Mouse (Mus musculus) hindbrain, postnatal 0 days (tissue): Measurements from ENCODE around the gene Rac2. TPM values are rescaled to one million over a fixed set of nuclear protein-coding genes. Genes with fewer than 3 reads are reported as not detected.

Experiments used
- ATAC-seq: fragments of 200-750 bp; cut with Nextera tagmentation; 2 replicates; pipeline ENCODE4 v1.8.0; 2017; ENCODE audit warnings: mild to moderate bottlenecking, moderate TSS enrichment, moderate library complexity
- DNase-seq: peaks from one replicate; pipeline ENCODE4 v3.0.0-alpha.2; 2015; ENCODE audit warnings: low spot score
- H3K27ac ChIP-seq: fragments of 300-500 bp; sonication (generic); 2 replicates; pipeline ENCODE4 v1.5.1; 2014; ENCODE audit warnings: mild to moderate bottlenecking
- H3K27me3 ChIP-seq: fragments of 300-500 bp; sonication (generic); 2 replicates; pipeline ENCODE4 v1.6.1; 2014; ENCODE audit warnings: low read length, mixed read lengths; ENCODE audit not compliant: insufficient read depth
- H3K36me3 ChIP-seq: fragments of 300-500 bp; sonication (generic); 2 replicates; pipeline ENCODE4 v1.6.1; 2014; ENCODE audit warnings: low read length, mixed read lengths; ENCODE audit not compliant: insufficient read depth
- H3K4me1 ChIP-seq: fragments of 300-500 bp; sonication (generic); 2 replicates; pipeline ENCODE4 v1.6.1; 2014; ENCODE audit warnings: antibody characterized with exemption, low read length, mixed read lengths; ENCODE audit not compliant: insufficient read depth
- H3K4me2 ChIP-seq: fragments of 300-500 bp; sonication (generic); 2 replicates; pipeline ENCODE4 v1.6.1; 2014; ENCODE audit warnings: low read depth, mild to moderate bottlenecking, low read length, moderate library complexity, mixed read lengths
- H3K4me3 ChIP-seq: fragments of 300-500 bp; sonication (generic); 2 replicates; pipeline ENCODE4 v1.5.1; 2014; ENCODE audit warnings: low read length
- H3K9ac ChIP-seq: fragments of 300-500 bp; sonication (generic); replicated peaks from 2 replicates; pipeline ENCODE4 v1.6.1; 2014; ENCODE audit warnings: mild to moderate bottlenecking, low read length, moderate library complexity, mixed read lengths
- H3K9me3 ChIP-seq: fragments of 300-500 bp; sonication (generic); 2 replicates; pipeline ENCODE4 v1.6.1; 2016; ENCODE audit warnings: low read length, mixed read lengths
- CTCF ChIP-seq: IDR thresholded peaks from 2 replicates; pipeline ENCODE4 v1.5.1; 2016; ENCODE audit warnings: antibody characterized with exemption, control low read depth, low read depth
- WGBS: fragments of 180-500 bp; shearing (Covaris S2); extraction: QIAGEN DNeasy Blood & Tissue Kit; methylation state at CpG from one replicate; pipeline ENCODE4 v1.1.7; 2014; 5-methylcytosine and 5-hydroxymethylcytosine counted together
- polyA plus RNA-seq: library from polyadenylated mRNA; unstranded; fragments of >200 nt; fragmentation: Nextera tagmentation; extraction: Ambion mirVana; gene quantifications from 2 replicates; pipeline ENCODE4 v1.2.1, GENCODE M21; 2015
- total RNA-seq: library from RNA; depleted of rRNA; stranded (reverse); fragments of >200 nt; gene quantifications from 2 replicates; pipeline ENCODE4 v1.2.3, GENCODE M21; 2014

The Rac2 gene
- total and polyA plus RNA-seq, 2 experiments from 2014 or later = 3.4 to 6.8 TPM

GRCm38 (mm10) chr15:78605371-78605791 lies 32.8 kb upstream of the Rac2 start:
- H3K9me3 ChIP-seq = no peaks in the 10 kb centered on the region
- no peaks in the 10 kb centered on the region for H3K36me3 ChIP-seq
- no peaks in the 10 kb centered on the region for H3K4me1 ChIP-seq
- TF ChIP-seq CTCF = no peak
- H3K4me2 ChIP-seq = no peak overlapping the region
- no peak overlapping the region for H3K27ac ChIP-seq
- no peak overlapping the region for H3K9ac ChIP-seq
- ATAC-seq (no peak), DNase-seq (no peak)
- H3K4me3 ChIP-seq = no peak overlapping the region
- WGBS = 57% methylated on average over 3 of the region's 3 CpGs
- no peaks in the 10 kb centered on the region for H3K27me3 ChIP-seq

GRCm38 (mm10) chr15:78604255-78604654 lies 31.7 kb upstream of the Rac2 start:
- no peak overlapping the region for H3K4me2 ChIP-seq
- H3K4me1 ChIP-seq = no peaks in the 10 kb centered on the region
- no peaks in the 10 kb centered on the region for H3K36me3 ChIP-seq
- no peak overlapping the region for H3K9ac ChIP-seq
- ATAC-seq (no peak), DNase-seq (no peak)
- WGBS = 72% methylated on average over 6 of the region's 6 CpGs
- no peaks in the 10 kb centered on the region for H3K9me3 ChIP-seq
- no peak overlapping the region for H3K4me3 ChIP-seq
- TF ChIP-seq CTCF = no peak
- no peak overlapping the region for H3K27ac ChIP-seq
- no peaks in the 10 kb centered on the region for H3K27me3 ChIP-seq

- Histone ChIP-seq H3K4me1 (no peaks in the 10 kb centered on the region), H3K4me2 (no peak overlapping the region), H3K36me3 (no peaks in the 10 kb centered on the region), H3K27me3 (no peaks in the 10 kb centered on the region), H3K9ac (no peak overlapping the region), H3K27ac (no peak overlapping the region), H3K4me3 (no peak overlapping the region), H3K9me3 (no peaks in the 10 kb centered on the region)
- no peak for TF ChIP-seq CTCF
- DNase-seq (no peak), ATAC-seq (no peak)
- 80% methylated on average over 6 of the region's 6 CpGs for WGBS
These were observed 28.6 kb upstream of the Rac2 start for GRCm38 (mm10) chr15:78601180-78601579.

- 84% methylated on average over 13 of the region's 13 CpGs for WGBS
- H3K27me3 ChIP-seq = no peaks in the 10 kb centered on the region
- H3K4me1 ChIP-seq = no peaks in the 10 kb centered on the region
- no peak for TF ChIP-seq CTCF
- H3K27ac ChIP-seq = no peak overlapping the region
- DNase-seq (no peak), ATAC-seq (no peak)
- H3K9ac ChIP-seq = no peak overlapping the region
- no peak overlapping the region for H3K4me2 ChIP-seq
- H3K9me3 ChIP-seq = no peaks in the 10 kb centered on the region
- H3K36me3 ChIP-seq = no peaks in the 10 kb centered on the region
- H3K4me3 ChIP-seq = no peak overlapping the region
These were observed 27.1 kb upstream of the Rac2 start for GRCm38 (mm10) chr15:78599529-78600193.

- H3K27ac ChIP-seq = no peak overlapping the region
- DNase-seq = no peak
- TF ChIP-seq CTCF = no peak
- ATAC-seq = no peak
- H3K27me3 ChIP-seq = no peaks in the 10 kb centered on the region
- no peak overlapping the region for H3K4me2 ChIP-seq
- H3K9me3 ChIP-seq = no peaks in the 10 kb centered on the region
- no peak overlapping the region for H3K4me3 ChIP-seq
- H3K9ac ChIP-seq = no peak overlapping the region
- no peaks in the 10 kb centered on the region for H3K4me1 ChIP-seq
- WGBS = 77% methylated on average over 6 of the region's 6 CpGs
- H3K36me3 ChIP-seq = no peaks in the 10 kb centered on the region
These were observed 26.5 kb upstream of the Rac2 start for GRCm38 (mm10) chr15:78599124-78599523.

- H3K27me3 ChIP-seq = no peaks in the 10 kb centered on the region
- no peak overlapping the region for H3K27ac ChIP-seq
- 81% methylated on average over 4 of the region's 4 CpGs for WGBS
- no peak for DNase-seq
- no peak overlapping the region for H3K4me2 ChIP-seq
- no peak overlapping the region for H3K4me3 ChIP-seq
- no peak for TF ChIP-seq CTCF
- ATAC-seq = peak; percentile 24; the same call in 1 of the 2 replicates
- H3K4me1 ChIP-seq = no peaks in the 10 kb centered on the region
- no peak overlapping the region for H3K9ac ChIP-seq
- no peaks in the 10 kb centered on the region for H3K9me3 ChIP-seq
- H3K36me3 ChIP-seq = no peaks in the 10 kb centered on the region
These were observed 25.1 kb upstream of the Rac2 start for GRCm38 (mm10) chr15:78597729-78598128.

- Histone ChIP-seq H3K9ac (no peak within 1 kb of the TSS), H3K27ac (no peak within 1 kb of the TSS), H3K9me3 (no peaks in the 10 kb centered on the region), H3K4me1 (no peaks in the 10 kb centered on the region), H3K27me3 (no peaks in the 10 kb centered on the region), H3K4me2 (no peak within 1 kb of the TSS), H3K4me3 (no peak within 1 kb of the TSS), H3K36me3 (no peaks in the 10 kb centered on the region)
- no peak for DNase-seq
- no peak for ATAC-seq
- 76% methylated on average over 7 of the region's 7 CpGs for WGBS
- TF ChIP-seq CTCF = no peak
These were observed 24.3 kb upstream of the Rac2 start, which contains the start of gene Cyth4 for GRCm38 (mm10) chr15:78596914-78597313. TSS of gene Cyth4 (plus strand) at chr15:78597047.
